Mouse (Mus musculus): ENCODE measurements around the gene Vasp.

Vasp gene

GRCm38 (mm10) chr7:19303046-19303305 lies 31.4 kb upstream of the Vasp start:
- DNase-seq: no peak

- DNase-seq: no peak
Observed at GRCm38 (mm10) chr7:19302264-19303045, 30.8 kb upstream of the Vasp start.

GRCm38 (mm10) chr7:19301461-19302263 lies 30.0 kb upstream of the Vasp start:
- no peak for DNase-seq

DNA sequence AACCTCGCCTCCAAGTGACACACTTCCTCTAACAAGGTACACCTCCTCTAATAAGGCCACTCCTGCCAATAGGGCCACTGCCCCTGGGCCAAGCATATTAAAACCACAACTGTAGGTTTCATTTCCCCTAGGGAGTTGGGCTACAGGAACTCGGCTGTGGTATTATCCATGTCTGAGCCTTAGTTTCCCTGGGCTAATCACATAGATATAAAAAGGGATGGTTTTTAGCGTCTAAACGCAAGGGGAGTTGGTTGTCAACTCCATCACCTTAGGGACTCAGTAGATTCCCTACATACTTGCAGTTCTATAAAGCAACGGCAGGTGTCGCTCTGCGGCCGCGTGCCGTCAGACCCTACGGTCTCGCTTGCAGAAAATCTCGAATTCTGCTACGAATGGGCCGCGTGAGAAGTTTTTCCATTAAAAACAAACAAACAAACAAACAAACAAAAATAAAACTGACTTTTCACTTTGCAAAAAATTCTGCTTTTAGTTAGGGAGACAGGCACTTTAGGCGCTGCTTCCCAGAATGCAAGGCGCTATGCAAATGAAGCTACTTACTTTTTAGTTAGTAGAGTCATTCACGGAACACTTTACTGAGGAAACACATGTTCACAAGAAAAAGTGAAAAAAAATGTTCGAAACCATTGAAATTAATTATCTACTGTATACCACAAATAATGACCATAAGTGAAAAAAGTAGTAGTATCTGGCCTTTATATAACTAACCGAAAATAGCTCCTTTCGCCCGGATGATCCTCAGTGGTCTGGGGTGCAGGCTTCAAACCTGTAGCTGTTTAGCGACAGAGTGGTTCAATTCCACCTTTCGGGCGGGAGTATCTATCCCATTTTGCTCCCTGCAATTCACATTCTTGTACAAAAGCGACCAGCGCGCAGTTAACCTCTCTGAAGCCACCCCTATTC lies 29.1 kb upstream of the Vasp start:
- DNase-seq: peak; percentile 81

GRCm38 (mm10) chr7:19299194-19299593 lies 27.6 kb upstream of the Vasp start:
- DNase-seq: peak; percentile 58

DNA sequence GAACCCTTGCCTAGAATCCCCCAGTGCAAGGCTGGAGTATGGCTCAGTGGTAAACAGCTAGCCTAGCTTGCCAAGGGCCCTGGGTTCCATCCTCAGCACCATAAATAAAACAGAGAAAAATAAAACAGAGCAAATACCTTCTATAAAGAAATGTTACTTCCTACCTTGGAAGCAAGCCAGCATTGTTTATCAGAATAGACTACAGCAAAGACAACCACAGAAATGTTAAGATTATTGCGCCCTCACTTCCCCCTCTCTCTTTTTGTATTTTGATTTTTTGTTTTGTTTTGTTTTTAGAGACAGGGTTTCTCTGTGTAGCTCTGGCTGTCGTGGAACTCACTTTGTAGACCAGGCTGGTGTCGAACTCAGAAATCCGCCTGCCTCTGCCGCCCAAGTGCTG lies 26.2 kb upstream of the Vasp start:
- DNase-seq: no peak

- DNase-seq: no peak
Observed at GRCm38 (mm10) chr7:19297034-19297433, 25.4 kb upstream of the Vasp start.

GRCm38 (mm10) chr7:19295503-19296185 lies 24.0 kb upstream of the Vasp start:
- peak; percentile 93 for DNase-seq

- peak; percentile 86 for DNase-seq
Observed at GRCm38 (mm10) chr7:19290969-19291596, 19.5 kb upstream of the Vasp start.

DNA sequence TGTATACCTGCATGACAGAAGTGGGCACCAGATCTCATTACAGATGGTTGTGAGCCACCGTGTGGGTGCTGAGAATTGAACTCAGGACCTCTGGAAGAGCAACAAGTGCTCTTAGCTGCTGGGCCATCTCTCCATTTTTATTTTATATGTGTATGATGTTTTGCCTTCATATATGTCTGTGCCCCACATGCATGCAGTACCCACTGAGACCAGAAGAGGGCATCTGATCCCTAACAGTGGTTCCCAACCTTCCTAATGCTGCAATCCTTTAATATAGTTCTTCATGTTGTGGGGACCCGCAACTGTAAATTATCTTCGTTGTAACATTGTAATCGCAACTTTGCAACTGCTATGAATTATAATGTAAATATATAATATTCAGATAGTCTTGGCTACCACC lies 13.1 kb upstream of the Vasp start:
- peak; percentile 75 for DNase-seq

DNA sequence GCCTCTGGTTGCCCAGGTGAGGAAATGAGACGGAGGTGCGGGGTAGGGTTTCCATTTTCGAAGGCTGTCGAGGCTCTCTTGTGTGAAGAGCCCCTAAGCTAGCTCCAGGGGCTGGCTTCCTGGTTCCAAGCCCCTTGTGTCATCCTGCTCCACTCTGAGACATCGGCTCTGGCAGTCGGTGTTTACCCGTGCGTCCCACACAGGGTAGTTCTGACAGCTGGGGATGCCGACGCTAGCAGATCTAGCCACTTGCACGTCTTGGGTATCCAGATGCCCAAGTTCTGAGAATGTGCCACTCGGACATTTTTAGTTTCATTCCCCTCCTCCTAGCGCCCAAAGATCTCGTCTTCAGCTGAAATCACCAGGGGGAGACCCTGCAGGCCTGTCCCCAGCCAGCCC lies 11.8 kb upstream of the Vasp start:
- DNase-seq: no peak

- DNase-seq: peak; percentile 63
Observed at GRCm38 (mm10) chr7:19282791-19283405, 11.3 kb upstream of the Vasp start.

- DNase-seq: peak; percentile 97
Observed at GRCm38 (mm10) chr7:19282385-19282784, 10.8 kb upstream of the Vasp start, which contains the start of gene Rtn2. Gene Rtn2, plus strand, starts transcription at chr7:19282624.

- DNase-seq: peak; percentile 56
Observed at GRCm38 (mm10) chr7:19281680-19282304, 10.2 kb upstream of the Vasp start.

DNA sequence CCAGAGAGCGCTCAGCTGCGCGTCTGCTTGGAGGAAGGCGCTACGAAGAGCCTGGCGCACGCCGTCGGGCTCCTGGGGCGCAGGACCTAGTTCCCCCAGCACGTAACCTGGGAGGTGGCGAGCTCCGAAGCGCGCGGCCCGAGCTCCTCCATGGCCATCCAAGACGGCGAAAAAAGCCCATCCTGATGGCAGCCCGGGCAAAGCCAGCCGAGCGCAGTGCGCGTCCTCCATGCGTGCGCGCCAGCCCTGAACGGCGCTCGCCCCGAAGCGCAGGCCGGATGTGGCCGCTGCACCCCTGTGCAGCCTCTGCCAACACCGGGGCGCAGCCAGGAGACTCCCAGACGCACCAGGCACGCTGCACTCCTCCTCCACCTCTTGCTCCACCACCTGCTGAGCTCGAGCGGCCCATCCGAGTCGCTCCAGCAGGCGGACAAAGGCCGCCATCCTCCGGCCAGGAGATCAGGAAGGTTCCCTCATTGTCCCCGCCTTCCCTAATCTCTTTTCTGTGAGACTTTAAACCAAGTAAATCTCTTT lies 8.0 kb upstream of the Vasp start, which contains the start of gene Ppm1n:
Gene Ppm1n (minus strand): TSS at position 484 of the 534 bp plus-strand sequence.
- DNase-seq: no peak

- DNase-seq: no peak
Observed at GRCm38 (mm10) chr7:19279052-19279451, 7.4 kb upstream of the Vasp start.

DNA sequence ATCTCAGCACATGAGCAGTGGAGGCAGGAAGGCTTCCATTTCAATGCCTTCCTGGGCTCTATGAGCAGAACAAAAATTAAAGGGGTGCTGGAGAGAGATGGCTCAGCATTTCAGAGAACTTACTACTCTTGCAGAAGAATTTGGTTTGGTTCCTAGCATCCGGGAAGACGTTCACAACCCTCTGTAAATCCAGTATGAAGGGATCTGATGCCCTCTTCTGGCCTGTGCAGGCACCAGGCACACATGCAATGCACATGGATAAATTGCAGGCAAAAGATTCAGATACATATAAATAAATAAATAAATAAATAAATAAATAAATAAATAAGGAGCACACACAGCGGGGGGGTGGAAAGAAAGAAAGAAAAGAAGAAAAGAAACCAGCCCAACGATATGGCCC lies 4.6 kb upstream of the Vasp start:
- no peak for DNase-seq

GRCm38 (mm10) chr7:19272173-19272764 lies 652 bp upstream of the Vasp start:
- peak; percentile 91 for DNase-seq

- DNase-seq: peak; percentile 49
Observed at GRCm38 (mm10) chr7:19270509-19271237, 944 bp downstream of the Vasp start.

All from liver (tissue).